Mouse (Mus musculus) heart, adult 2 months (tissue): ENCODE results near the gene Swsap1. TPM values are rescaled to one million over a fixed set of nuclear protein-coding genes. Genes with fewer than 3 reads are reported as not detected.

Source experiments
- DNase-seq, 2 experiments: peaks; one replicate each; pipeline ENCODE4 v3.0.0; 2021
- H3K27ac ChIP-seq: fragments of 200-600 bp; 2 replicates; pipeline ENCODE4 v1.8.1; 2022
- H3K27me3 ChIP-seq: fragments of 200-500 bp; 2 replicates; pipeline ENCODE4 v1.6.1; 2012; ENCODE audit warnings: mild to moderate bottlenecking, low read length, inconsistent platforms, mixed read lengths; ENCODE audit not compliant: control insufficient read depth, insufficient read depth
- H3K36me3 ChIP-seq: fragments of 200-500 bp; 2 replicates; pipeline ENCODE4 v1.6.1; 2012; ENCODE audit warnings: low read length, inconsistent platforms; ENCODE audit not compliant: control insufficient read depth, insufficient read depth
- H3K4me1 ChIP-seq: fragments of 200-500 bp; 2 replicates; pipeline ENCODE4 v1.6.1; 2011; ENCODE audit warnings: low read length; ENCODE audit not compliant: control insufficient read depth, insufficient read depth
- H3K4me3 ChIP-seq: fragments of 200-600 bp; 2 replicates; pipeline ENCODE4 v1.8.1; 2022
- H3K79me2 ChIP-seq: fragments of 200-500 bp; replicated peaks from 2 replicates; pipeline ENCODE4 v1.6.1; 2012; ENCODE audit warnings: mild to moderate bottlenecking, inconsistent platforms, low read length, moderate library complexity, mixed read lengths; ENCODE audit not compliant: control insufficient read depth, insufficient read depth
- H3K9ac ChIP-seq: fragments of 200-500 bp; 2 replicates; pipeline ENCODE4 v1.6.1; 2012; ENCODE audit warnings: low read depth, mild to moderate bottlenecking, control low read depth, inconsistent platforms, low read length, mixed read lengths
- CTCF ChIP-seq: fragments of 200-600 bp; IDR thresholded peaks from 2 replicates; pipeline ENCODE4 v1.8.1; 2022; ENCODE audit warnings: antibody characterized with exemption, mild to moderate bottlenecking, moderate library complexity
- EP300 ChIP-seq: fragments of 200-500 bp; IDR thresholded peaks from 2 replicates; pipeline ENCODE4 v1.6.1; 2011; ENCODE audit warnings: low read depth, low read length, control low read depth; ENCODE audit not compliant: insufficient read depth
- POLR2A ChIP-seq: fragments of 200-500 bp; IDR thresholded peaks from 2 replicates; pipeline ENCODE4 v1.6.1; 2011; ENCODE audit warnings: mild to moderate bottlenecking, low read depth, low read length, control low read depth; ENCODE audit not compliant: insufficient read depth
- WGBS: fragments of 180-500 bp; shearing (Covaris S2); methylation state at CpG from one replicate; pipeline ENCODE4 v1.1.7; 2018; 5-methylcytosine and 5-hydroxymethylcytosine counted together
- intact Hi-C: fragments of 180-260 bp; cut with DNase I; formaldehyde crosslinking; loops from one replicate; pipeline ENCODE4 v1.15.1; 2025
- polyA plus RNA-seq: library from polyadenylated mRNA; depleted of rRNA; stranded (reverse); fragments of >200 nt; gene quantifications from 2 replicates; pipeline ENCODE4 v1.2.3, GENCODE M21; 2012
- total RNA-seq, 2 experiments: library from RNA; stranded (reverse); gene quantifications; 2 replicates each; pipeline ENCODE4 v1.2.3; 2021

Gene Swsap1
- total and polyA plus RNA-seq, 3 experiments: 6.2 to 7.4 (median 6.5) TPM

GRCm38 (mm10) chr9:21948146-21948545 lies 7.4 kb upstream of the Swsap1 start:
- Histone ChIP-seq H3K27ac (no peak overlapping the region), H3K4me1 (no peaks in the 10 kb centered on the region), H3K36me3 (no peaks in the 10 kb centered on the region), H3K79me2 (no peaks in the 10 kb centered on the region), H3K4me3 (no peak overlapping the region), H3K9ac (no peak overlapping the region), H3K27me3 (peaks cover 5% of the 10 kb centered on the region)
- intact Hi-C loops: no loop called here
- 46% methylated on average over 8 of the region's 8 CpGs for WGBS
- TF ChIP-seq CTCF (no peak), POLR2A (no peak), EP300 (no peak)
- no peak for DNase-seq

GRCm38 (mm10) chr9:21948790-21949189 lies 6.8 kb upstream of the Swsap1 start:
- H3K9ac ChIP-seq: no peak overlapping the region
- TF ChIP-seq EP300: no peak
- TF ChIP-seq CTCF: no peak
- no peak for TF ChIP-seq POLR2A
- H3K79me2 ChIP-seq: no peaks in the 10 kb centered on the region
- no peak overlapping the region for H3K4me3 ChIP-seq
- no peaks in the 10 kb centered on the region for H3K36me3 ChIP-seq
- intact Hi-C loops: no loop called here
- H3K4me1 ChIP-seq: no peaks in the 10 kb centered on the region
- 63% methylated on average over 6 of the region's 6 CpGs for WGBS
- no peak overlapping the region for H3K27ac ChIP-seq
- DNase-seq: no peak
- peaks cover 2% of the 10 kb centered on the region; the same call in 1 of the 2 replicates for H3K27me3 ChIP-seq

DNA sequence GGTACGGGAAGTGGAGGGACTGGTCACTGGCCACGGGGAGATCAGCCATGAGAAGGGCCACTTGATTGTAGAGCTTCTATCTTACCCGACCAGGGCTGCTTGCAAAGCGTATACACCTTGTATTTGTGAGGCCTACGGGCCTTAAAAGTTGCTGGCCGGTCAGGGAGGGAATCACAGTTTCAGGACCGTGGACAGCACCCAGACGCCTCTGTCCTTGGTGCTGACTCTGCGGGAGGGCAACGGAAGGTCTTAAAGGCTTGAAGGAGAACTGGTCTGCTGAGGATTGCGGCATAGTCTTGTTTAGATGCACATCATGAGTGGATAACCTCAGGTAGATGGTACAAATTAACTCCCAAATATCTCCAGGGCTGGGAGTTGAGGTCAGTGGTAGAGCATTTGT lies 5.2 kb upstream of the Swsap1 start:
- no peaks in the 10 kb centered on the region for H3K36me3 ChIP-seq
- no peaks in the 10 kb centered on the region for H3K79me2 ChIP-seq
- TF ChIP-seq POLR2A: no peak
- peak; percentile 84; the same call in 1 of the 2 replicates for TF ChIP-seq EP300
- H3K9ac ChIP-seq: no peak overlapping the region
- peaks cover 2% of the 10 kb centered on the region; the same call in 1 of the 2 replicates for H3K27me3 ChIP-seq
- peak; percentile 57 to 87 for DNase-seq
- no peak overlapping the region for H3K4me3 ChIP-seq
- WGBS: 15% methylated on average over 11 of the region's 11 CpGs
- H3K27ac ChIP-seq: no peak overlapping the region
- intact Hi-C loops: no loop called here
- H3K4me1 ChIP-seq: no peaks in the 10 kb centered on the region

- H3K4me3 ChIP-seq: no peak overlapping the region
- no peaks in the 10 kb centered on the region for H3K4me1 ChIP-seq
- TF ChIP-seq POLR2A (no peak), CTCF (0 out of 2 replicates have a peak, but pooled peaks have one; percentile 20)
- H3K27me3 ChIP-seq: peaks cover 2% of the 10 kb centered on the region; the same call in 1 of the 2 replicates
- no peak overlapping the region for H3K9ac ChIP-seq
- WGBS: 73% methylated on average over 3 of the region's 3 CpGs
- no peaks in the 10 kb centered on the region for H3K79me2 ChIP-seq
- H3K36me3 ChIP-seq: no peaks in the 10 kb centered on the region
- no peak for DNase-seq
- no peak overlapping the region for H3K27ac ChIP-seq
- intact Hi-C loops: no loop called here
Measured at GRCm38 (mm10) chr9:21951977-21952376, 3.6 kb upstream of the Swsap1 start.

DNA sequence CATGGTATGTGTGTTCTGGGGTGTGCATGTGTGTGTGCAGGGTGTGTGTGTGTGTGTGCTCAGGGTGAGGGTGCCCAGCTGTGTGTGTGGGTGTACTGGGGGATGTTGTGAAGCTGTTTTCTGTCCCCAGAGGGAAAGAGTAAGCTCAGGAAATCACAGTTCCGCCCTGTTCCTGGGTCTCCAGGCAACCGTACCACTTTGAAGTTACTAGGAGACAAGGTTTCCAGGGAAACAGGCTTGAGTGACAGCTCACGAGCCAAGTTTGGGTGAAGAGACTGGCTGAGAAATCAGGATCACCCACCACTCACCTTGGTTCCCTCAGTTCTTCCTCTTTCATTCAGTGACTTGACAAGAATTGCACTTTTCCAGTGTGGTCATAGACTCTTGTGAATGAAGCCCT lies 2.0 kb upstream of the Swsap1 start:
- DNase-seq: no peak

GRCm38 (mm10) chr9:21954635-21955034 lies 920 bp upstream of the Swsap1 start:
- TF ChIP-seq EP300 (no peak), CTCF (no peak), POLR2A (no peak)
- H3K27ac ChIP-seq: no peak overlapping the region
- no peak overlapping the region for H3K4me3 ChIP-seq
- H3K4me1 ChIP-seq: no peaks in the 10 kb centered on the region
- DNase-seq: no peak
- H3K79me2 ChIP-seq: no peaks in the 10 kb centered on the region
- 70% methylated on average over 3 of the region's 3 CpGs for WGBS
- no peaks in the 10 kb centered on the region for H3K27me3 ChIP-seq
- intact Hi-C loops: loop anchor here (2.0 kb wide), 2 partner anchors 30 to 48 kb away; partner anchors contain the start of genes Ccdc151 and Prkcsh
- H3K36me3 ChIP-seq: no peaks in the 10 kb centered on the region
- H3K9ac ChIP-seq: no peak overlapping the region

More for the DNA sequence above, 2.0 kb upstream of the Swsap1 start:
- H3K36me3 ChIP-seq: no peaks in the 10 kb centered on the region
- H3K27ac ChIP-seq: no peak overlapping the region
- H3K9ac ChIP-seq: no peak overlapping the region
- TF ChIP-seq EP300 (no peak), POLR2A (no peak), CTCF (no peak)
- no peaks in the 10 kb centered on the region for H3K27me3 ChIP-seq
- H3K79me2 ChIP-seq: no peaks in the 10 kb centered on the region
- WGBS: 5% methylated on average over 3 of the region's 3 CpGs
- intact Hi-C loops: no loop called here
- no peak overlapping the region for H3K4me3 ChIP-seq
- no peaks in the 10 kb centered on the region for H3K4me1 ChIP-seq
